Mouse (Mus musculus) ES-Bruce4 (cell line): ENCODE measurements at regions not wholly inside any gene's neighbourhood (a gene's known extent, or its start where the extent isn't known, plus 50 kb on each side); places are given as distances from the start of the nearest gene placed in this dataset.

Experiments used
- H3K27ac ChIP-seq: 2 replicates; pipeline ENCODE4 v1.5.1; 2012; ENCODE audit warnings: low read length, inconsistent platforms; ENCODE audit not compliant: insufficient read depth
- H3K27me3 ChIP-seq: 2 replicates; pipeline ENCODE4 v1.6.1; 2012; ENCODE audit warnings: mild to moderate bottlenecking, low read length, inconsistent platforms; ENCODE audit not compliant: control insufficient read depth, poor library complexity, insufficient read depth, severe bottlenecking
- H3K36me3 ChIP-seq: 2 replicates; pipeline ENCODE4 v1.6.1; 2012; ENCODE audit warnings: inconsistent platforms, mild to moderate bottlenecking, low read length, moderate library complexity; ENCODE audit not compliant: control insufficient read depth, poor library complexity, insufficient read depth, severe bottlenecking
- H3K4me1 ChIP-seq: one replicate; pipeline ENCODE4 v1.8.1; 2011; ENCODE audit warnings: low read length; ENCODE audit not compliant: control insufficient read depth, insufficient read depth
- H3K4me3 ChIP-seq: 2 replicates; pipeline ENCODE4 v1.5.1; 2011; ENCODE audit warnings: low read depth, mild to moderate bottlenecking, low read length
- H3K9ac ChIP-seq: 2 replicates; pipeline ENCODE4 v1.6.1; 2012; ENCODE audit warnings: low read depth, mild to moderate bottlenecking, inconsistent platforms; ENCODE audit not compliant: poor library complexity, severe bottlenecking
- H3K9me3 ChIP-seq: replicated peaks from 2 replicates; pipeline ENCODE4 v1.6.1; 2012; ENCODE audit warnings: mild to moderate bottlenecking, low read length, inconsistent platforms; ENCODE audit not compliant: control insufficient read depth, poor library complexity, insufficient read depth, severe bottlenecking
- CTCF ChIP-seq: IDR thresholded peaks from one replicate; pipeline ENCODE4 v1.8.1; 2011; ENCODE audit warnings: low read depth, low read length
- EP300 ChIP-seq: IDR thresholded peaks from 2 replicates; pipeline ENCODE4 v1.6.1; 2011; ENCODE audit warnings: low read depth, low read length; ENCODE audit not compliant: insufficient read depth
- POLR2A ChIP-seq: IDR thresholded peaks from one replicate; pipeline ENCODE4 v1.8.1; 2011; ENCODE audit warnings: low read length; ENCODE audit not compliant: insufficient read depth

DNA sequence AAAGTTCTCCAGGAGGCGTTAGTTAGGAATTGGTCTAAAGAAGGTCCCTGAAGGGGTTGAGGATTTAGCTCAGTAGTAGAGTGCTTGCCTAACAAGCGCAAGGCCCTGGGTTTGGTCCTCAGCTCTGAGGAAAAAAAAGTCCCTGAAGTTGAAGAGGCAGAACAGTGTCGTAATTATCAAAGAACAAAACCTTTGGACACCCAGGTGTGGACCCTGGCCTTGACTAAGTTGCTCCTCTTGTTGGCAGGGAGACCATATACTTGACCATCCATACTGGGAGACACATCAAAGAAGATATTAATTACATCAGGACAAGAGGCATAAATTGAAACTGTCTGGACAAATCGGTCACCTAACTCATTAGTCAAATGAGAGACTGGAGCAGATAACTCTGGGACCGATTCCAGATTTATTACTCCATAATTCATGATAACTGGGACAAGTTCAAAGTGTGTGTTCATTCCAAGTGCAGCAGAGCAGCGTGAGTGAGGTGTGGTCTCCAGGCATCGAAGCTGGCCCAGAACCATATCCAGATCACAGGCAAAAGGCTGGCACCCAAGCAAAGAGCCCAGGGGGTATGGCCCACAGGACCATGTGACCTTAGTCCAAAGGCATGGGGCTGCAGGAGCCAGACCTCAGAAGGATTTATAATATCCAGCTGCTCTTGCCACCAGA, 652.9 kb upstream of the Gm19410 start:
- Histone ChIP-seq H3K27me3 (no peaks in the 10 kb centered on the region), H3K36me3 (no peaks in the 10 kb centered on the region), H3K4me1 (no peaks in the 10 kb centered on the region), H3K4me3 (no peak overlapping the region), H3K9me3 (no peaks in the 10 kb centered on the region), H3K9ac (no peak overlapping the region), H3K27ac (no peak overlapping the region)
- TF ChIP-seq POLR2A, result no peak
- TF ChIP-seq CTCF, result no peak
- no peak for TF ChIP-seq EP300

- no peak for TF ChIP-seq EP300
- TF ChIP-seq POLR2A, result no peak
- no peak for TF ChIP-seq CTCF
- H3K36me3 ChIP-seq, result no peaks in the 10 kb centered on the region
- no peaks in the 10 kb centered on the region for H3K27me3 ChIP-seq
- no peak overlapping the region for H3K9ac ChIP-seq
- H3K4me1 ChIP-seq, result no peaks in the 10 kb centered on the region
- H3K4me3 ChIP-seq, result no peak overlapping the region
- H3K27ac ChIP-seq, result no peak overlapping the region
- H3K9me3 ChIP-seq, result no peaks in the 10 kb centered on the region
Measured at GRCm38 (mm10) chr8:35114031-35114430, 651.6 kb upstream of the Gm19410 start.

GRCm38 (mm10) chr8:35120612-35121011, 645.0 kb upstream of the Gm19410 start:
- Histone ChIP-seq H3K9me3 (no peaks in the 10 kb centered on the region), H3K27me3 (no peaks in the 10 kb centered on the region), H3K36me3 (no peaks in the 10 kb centered on the region), H3K4me1 (peaks cover 3% of the 10 kb centered on the region), H3K9ac (no peak overlapping the region), H3K27ac (no peak overlapping the region), H3K4me3 (no peak overlapping the region)
- no peak for TF ChIP-seq CTCF
- TF ChIP-seq POLR2A, result no peak
- no peak for TF ChIP-seq EP300

- H3K4me3 ChIP-seq, result no peak overlapping the region
- TF ChIP-seq POLR2A, result no peak
- TF ChIP-seq EP300, result no peak
- no peak for TF ChIP-seq CTCF
Measured at GRCm38 (mm10) chr8:35121084-35121483, 644.5 kb upstream of the Gm19410 start.

DNA sequence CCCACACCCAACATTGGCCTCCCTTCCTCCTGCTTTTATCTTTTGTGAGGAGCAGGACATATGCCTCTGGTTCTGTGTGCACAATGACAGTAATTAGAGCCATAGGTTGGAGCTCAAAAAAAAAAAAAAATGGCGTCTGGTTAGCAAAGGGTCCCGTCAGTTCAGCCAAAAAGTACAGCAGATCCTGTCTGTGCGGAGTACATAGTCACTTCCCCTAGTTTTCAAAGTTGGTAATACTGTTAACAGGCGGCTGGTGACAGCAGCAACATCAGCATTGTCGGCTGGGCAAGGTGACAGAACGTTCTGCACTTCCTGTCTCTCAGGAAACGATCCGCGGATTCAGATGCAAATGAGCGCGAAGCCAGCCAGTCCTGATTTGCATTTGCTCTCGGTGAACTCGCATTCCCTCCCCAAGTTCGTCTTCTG, 642.4 kb upstream of the Gm19410 start:
- TF ChIP-seq EP300 (peak; percentile 95), CTCF (no peak)
- H3K4me1 ChIP-seq, result peaks cover 3% of the 10 kb centered on the region
- H3K9me3 ChIP-seq, result no peaks in the 10 kb centered on the region
- H3K36me3 ChIP-seq, result no peaks in the 10 kb centered on the region
- peak overlapping the region; percentile 13; the same call in 1 of the 2 replicates for H3K9ac ChIP-seq
- H3K27me3 ChIP-seq, result no peaks in the 10 kb centered on the region
- H3K4me3 ChIP-seq, result no peak overlapping the region
- peak overlapping the region; percentile 92 for H3K27ac ChIP-seq

More at GRCm38 (mm10) chr8:35121084-35121483, 644.5 kb upstream of the Gm19410 start:
- H3K4me1 ChIP-seq, result peaks cover 3% of the 10 kb centered on the region
- H3K27me3 ChIP-seq, result no peaks in the 10 kb centered on the region
- no peak overlapping the region for H3K27ac ChIP-seq
- H3K9me3 ChIP-seq, result no peaks in the 10 kb centered on the region
- no peak overlapping the region for H3K9ac ChIP-seq
- no peaks in the 10 kb centered on the region for H3K36me3 ChIP-seq

- Histone ChIP-seq H3K27me3 (no peaks in the 10 kb centered on the region), H3K9me3 (no peaks in the 10 kb centered on the region), H3K9ac (no peak overlapping the region), H3K4me3 (no peak overlapping the region), H3K4me1 (peaks cover 2% of the 10 kb centered on the region), H3K27ac (no peak overlapping the region), H3K36me3 (no peaks in the 10 kb centered on the region)
- TF ChIP-seq CTCF (no peak), POLR2A (no peak), EP300 (no peak)
Measured at GRCm38 (mm10) chr8:35125179-35125578, 640.4 kb upstream of the Gm19410 start.
